Mouse (Mus musculus) heart, embryonic 16.5 days (tissue): ENCODE results near the gene Gtf2f2. TPM values are rescaled to one million over a fixed set of nuclear protein-coding genes. Genes with fewer than 3 reads are reported as not detected.

Experiments
- ATAC-seq: fragments of 200-750 bp; cut with Nextera tagmentation; replicated peaks from 2 replicates; pipeline ENCODE4 v1.8.0; 2017; ENCODE audit warnings: moderate number of reproducible peaks; ENCODE audit not compliant: insufficient read depth, low FRiP score; ENCODE audit errors: extremely low read depth
- H3K27ac ChIP-seq: fragments of 300-500 bp; sonication (generic); 2 replicates; pipeline ENCODE4 v1.5.1; 2014; ENCODE audit warnings: mild to moderate bottlenecking, low read length, control low read depth, moderate library complexity
- H3K27me3 ChIP-seq: fragments of 300-500 bp; sonication (generic); 2 replicates; pipeline ENCODE4 v1.6.1; 2014; ENCODE audit warnings: low read length, mixed read lengths; ENCODE audit not compliant: control insufficient read depth, insufficient read depth
- H3K36me3 ChIP-seq: fragments of 300-500 bp; sonication (generic); 2 replicates; pipeline ENCODE4 v1.6.1; 2014; ENCODE audit not compliant: control insufficient read depth, insufficient read depth
- H3K4me1 ChIP-seq: fragments of 300-500 bp; sonication (generic); 2 replicates; pipeline ENCODE4 v1.6.1; 2014; ENCODE audit warnings: low read length, mixed read lengths; ENCODE audit not compliant: control insufficient read depth, insufficient read depth
- H3K4me2 ChIP-seq: fragments of 300-500 bp; sonication (generic); 2 replicates; pipeline ENCODE4 v1.6.1; 2014; ENCODE audit warnings: low read depth, mild to moderate bottlenecking, control low read depth, low read length
- H3K4me3 ChIP-seq: fragments of 300-500 bp; sonication (generic); 2 replicates; pipeline ENCODE4 v1.5.1; 2014; ENCODE audit warnings: mild to moderate bottlenecking, control low read depth, low read length
- H3K9ac ChIP-seq: fragments of 300-500 bp; sonication (generic); 2 replicates; pipeline ENCODE4 v1.6.1; 2014; ENCODE audit warnings: low read length, control low read depth
- H3K9me3 ChIP-seq: fragments of 300-500 bp; sonication (generic); replicated peaks from 2 replicates; pipeline ENCODE4 v1.6.1; 2016; ENCODE audit warnings: low read length; ENCODE audit not compliant: control insufficient read depth
- WGBS: fragments of 180-500 bp; shearing (Covaris S2); extraction: QIAGEN DNeasy Blood & Tissue Kit; methylation state at CpG from one replicate; pipeline ENCODE4 v1.1.7; 2014; 5-methylcytosine and 5-hydroxymethylcytosine counted together
- polyA plus RNA-seq: library from polyadenylated mRNA; unstranded; fragments of >200 nt; fragmentation: Nextera tagmentation; extraction: Ambion mirVana; gene quantifications from 2 replicates; pipeline ENCODE4 v1.2.1, GENCODE M21; 2015

Gene Gtf2f2
- polyA plus RNA-seq, 1 experiment from 2014 or later = 29.2 TPM

DNA sequence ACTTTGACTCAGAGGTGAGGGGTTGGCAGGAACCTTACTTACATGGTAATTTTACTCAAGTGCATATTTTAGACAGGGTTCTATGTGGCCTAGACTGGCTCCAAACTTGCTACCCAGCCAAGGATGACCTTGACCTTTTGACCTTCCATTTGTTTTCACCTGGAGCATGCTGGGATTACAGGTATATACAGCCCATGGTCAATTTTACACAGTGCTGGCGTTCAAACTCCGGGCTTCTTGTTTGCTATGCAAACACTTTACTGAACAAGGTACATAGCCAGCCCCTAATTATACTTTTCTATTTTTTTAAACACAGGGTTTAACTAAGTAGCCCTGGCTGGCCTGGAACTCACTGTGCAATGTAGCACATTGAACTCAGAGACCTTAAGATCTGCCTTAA is 98.0 kb downstream of the Gtf2f2 start:
- Histone ChIP-seq H3K27ac (no peak overlapping the region), H3K4me2 (no peak overlapping the region), H3K4me3 (no peak overlapping the region), H3K4me1 (no peaks in the 10 kb centered on the region), H3K9me3 (no peaks in the 10 kb centered on the region), H3K27me3 (no peaks in the 10 kb centered on the region), H3K36me3 (peaks cover 4% of the 10 kb centered on the region; the same call in 1 of the 2 replicates), H3K9ac (no peak overlapping the region)
- WGBS = 89% methylated on average over 2 of the region's 2 CpGs
- no peak for ATAC-seq

DNA sequence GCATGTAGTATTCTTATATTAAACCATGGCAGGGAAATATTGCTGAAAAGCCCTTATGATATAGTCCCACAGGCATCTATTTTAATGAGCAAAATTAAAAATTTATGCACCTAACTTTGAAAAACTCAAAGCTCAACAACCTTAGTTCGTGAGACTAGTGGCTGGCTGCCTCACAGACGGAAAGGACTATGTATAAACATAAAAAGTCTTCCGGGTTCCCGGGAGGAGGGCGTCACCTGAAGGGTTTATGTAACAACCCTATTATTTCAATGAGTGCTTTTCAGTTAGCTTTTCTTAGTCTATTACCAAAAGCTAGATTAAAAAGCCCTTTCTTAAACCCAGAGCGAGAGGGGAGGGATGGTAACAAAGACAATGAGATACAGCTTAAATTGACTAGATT is 98.7 kb downstream of the Gtf2f2 start:
- ATAC-seq = no peak
- no peaks in the 10 kb centered on the region for H3K27me3 ChIP-seq
- peaks cover 4% of the 10 kb centered on the region; the same call in 1 of the 2 replicates for H3K36me3 ChIP-seq
- H3K4me3 ChIP-seq = no peak overlapping the region
- H3K4me1 ChIP-seq = no peaks in the 10 kb centered on the region
- no peaks in the 10 kb centered on the region for H3K9me3 ChIP-seq
- no peak overlapping the region for H3K4me2 ChIP-seq
- H3K27ac ChIP-seq = no peak overlapping the region
- H3K9ac ChIP-seq = no peak overlapping the region
- WGBS = 92% methylated on average over 6 of the region's 6 CpGs

GRCm38 (mm10) chr14:75906931-75907330 is 103.7 kb downstream of the Gtf2f2 start:
- H3K4me1 ChIP-seq = no peaks in the 10 kb centered on the region
- ATAC-seq = no peak
- H3K9ac ChIP-seq = no peak overlapping the region
- H3K27ac ChIP-seq = no peak overlapping the region
- no peaks in the 10 kb centered on the region for H3K9me3 ChIP-seq
- no peak overlapping the region for H3K4me2 ChIP-seq
- no peaks in the 10 kb centered on the region for H3K27me3 ChIP-seq
- peaks cover 6% of the 10 kb centered on the region for H3K36me3 ChIP-seq
- H3K4me3 ChIP-seq = no peak overlapping the region
- 90% methylated on average over 8 of the region's 8 CpGs for WGBS

DNA sequence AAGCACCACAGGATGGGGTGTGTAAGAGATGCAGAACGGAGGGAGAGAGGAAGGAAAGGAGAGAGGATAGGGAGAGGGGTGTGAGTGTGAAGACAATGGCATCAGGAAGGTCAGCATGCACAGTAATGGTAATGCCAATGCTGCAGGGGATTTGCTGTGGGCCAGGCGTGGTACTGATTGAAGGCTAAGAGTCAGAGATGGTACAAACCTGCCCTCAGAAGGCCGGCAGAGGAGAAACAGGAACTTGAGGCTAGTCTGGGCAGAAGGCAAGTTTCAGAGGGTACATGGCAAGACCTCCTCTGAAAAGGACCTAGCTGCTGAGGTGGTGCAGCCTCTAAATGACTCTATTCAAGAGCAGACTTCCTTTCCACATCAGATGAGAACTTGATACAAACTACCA is 105.7 kb downstream of the Gtf2f2 start:
- Histone ChIP-seq H3K4me1 (no peaks in the 10 kb centered on the region), H3K27ac (no peak overlapping the region), H3K4me3 (no peak overlapping the region), H3K36me3 (peaks cover 6% of the 10 kb centered on the region), H3K9me3 (no peaks in the 10 kb centered on the region), H3K4me2 (no peak overlapping the region), H3K9ac (no peak overlapping the region), H3K27me3 (no peaks in the 10 kb centered on the region)
- 93% methylated on average over 3 of the region's 3 CpGs for WGBS
- ATAC-seq = no peak

GRCm38 (mm10) chr14:75903131-75903530 is 107.5 kb downstream of the Gtf2f2 start:
- Histone ChIP-seq H3K9ac (no peak overlapping the region), H3K4me3 (no peak overlapping the region), H3K4me2 (no peak overlapping the region), H3K27me3 (no peaks in the 10 kb centered on the region), H3K9me3 (no peaks in the 10 kb centered on the region), H3K27ac (no peak overlapping the region), H3K36me3 (peaks cover 6% of the 10 kb centered on the region), H3K4me1 (no peaks in the 10 kb centered on the region)
- ATAC-seq = no peak
- WGBS = 77% methylated on average over 3 of the region's 3 CpGs

- Histone ChIP-seq H3K36me3 (peaks cover 11% of the 10 kb centered on the region), H3K9ac (no peak overlapping the region), H3K27me3 (no peaks in the 10 kb centered on the region), H3K4me3 (no peak overlapping the region), H3K27ac (no peak overlapping the region), H3K4me1 (no peaks in the 10 kb centered on the region), H3K4me2 (no peak overlapping the region), H3K9me3 (no peaks in the 10 kb centered on the region)
- no peak for ATAC-seq
- 84% methylated on average over 2 of the region's 2 CpGs for WGBS
Observed at GRCm38 (mm10) chr14:75902013-75902412, 108.7 kb downstream of the Gtf2f2 start.

- no peak overlapping the region for H3K9ac ChIP-seq
- no peak for ATAC-seq
- no peaks in the 10 kb centered on the region for H3K27me3 ChIP-seq
- H3K4me3 ChIP-seq = no peak overlapping the region
- H3K9me3 ChIP-seq = no peaks in the 10 kb centered on the region
- no peaks in the 10 kb centered on the region for H3K4me1 ChIP-seq
- H3K36me3 ChIP-seq = peaks cover 19% of the 10 kb centered on the region
- 57% methylated on average over 5 of the region's 5 CpGs for WGBS
- H3K4me2 ChIP-seq = no peak overlapping the region
- H3K27ac ChIP-seq = no peak overlapping the region
Observed at GRCm38 (mm10) chr14:75900793-75901499, 109.7 kb downstream of the Gtf2f2 start.

- WGBS = 16% methylated on average over 4 of the region's 4 CpGs
- no peak overlapping the region for H3K27ac ChIP-seq
- no peak overlapping the region for H3K4me3 ChIP-seq
- no peaks in the 10 kb centered on the region for H3K9me3 ChIP-seq
- no peak overlapping the region for H3K4me2 ChIP-seq
- H3K27me3 ChIP-seq = no peaks in the 10 kb centered on the region
- peak; percentile 55; the same call in 1 of the 2 replicates for ATAC-seq
- H3K9ac ChIP-seq = no peak overlapping the region
- peaks cover 13% of the 10 kb centered on the region; the same call in 1 of the 2 replicates for H3K36me3 ChIP-seq
- no peaks in the 10 kb centered on the region for H3K4me1 ChIP-seq
Observed at GRCm38 (mm10) chr14:75899566-75899965, 111.1 kb downstream of the Gtf2f2 start.

DNA sequence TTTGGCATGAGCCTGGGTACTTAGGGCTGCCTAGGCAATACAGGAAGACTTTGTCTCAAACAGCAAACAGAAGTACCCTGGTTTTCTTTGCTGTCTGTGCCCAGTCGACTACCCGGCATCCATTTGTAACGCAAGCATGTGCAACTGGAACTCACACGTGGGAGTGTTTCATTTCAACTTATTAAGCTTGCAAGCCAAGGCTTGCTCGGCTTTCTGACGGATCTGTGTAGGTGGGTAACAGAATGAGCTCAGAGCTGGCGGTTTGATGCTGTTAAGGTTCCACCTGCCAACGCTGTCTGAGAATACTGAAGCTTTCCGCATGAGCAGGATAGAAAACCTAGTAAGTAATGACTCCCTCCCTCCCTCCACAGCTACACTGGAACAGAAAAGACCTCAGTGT is 118.5 kb downstream of the Gtf2f2 start:
- ATAC-seq = no peak
- Histone ChIP-seq H3K4me3 (no peak overlapping the region), H3K27ac (no peak overlapping the region), H3K4me1 (no peaks in the 10 kb centered on the region), H3K36me3 (peaks cover 9% of the 10 kb centered on the region; the same call in 1 of the 2 replicates), H3K9me3 (no peaks in the 10 kb centered on the region), H3K4me2 (no peak overlapping the region), H3K27me3 (no peaks in the 10 kb centered on the region), H3K9ac (no peak overlapping the region)
- WGBS = 77% methylated on average over 9 of the region's 9 CpGs
